Mouse (Mus musculus): Measurements from ENCODE around the gene Fam110a. TPM values are rescaled to one million over a fixed set of nuclear protein-coding genes. Genes with fewer than 3 reads are reported as not detected.

Gene Fam110a
- total RNA-seq, 2 experiments from 2014 or later: 3.8 to 4.8 TPM

DNA sequence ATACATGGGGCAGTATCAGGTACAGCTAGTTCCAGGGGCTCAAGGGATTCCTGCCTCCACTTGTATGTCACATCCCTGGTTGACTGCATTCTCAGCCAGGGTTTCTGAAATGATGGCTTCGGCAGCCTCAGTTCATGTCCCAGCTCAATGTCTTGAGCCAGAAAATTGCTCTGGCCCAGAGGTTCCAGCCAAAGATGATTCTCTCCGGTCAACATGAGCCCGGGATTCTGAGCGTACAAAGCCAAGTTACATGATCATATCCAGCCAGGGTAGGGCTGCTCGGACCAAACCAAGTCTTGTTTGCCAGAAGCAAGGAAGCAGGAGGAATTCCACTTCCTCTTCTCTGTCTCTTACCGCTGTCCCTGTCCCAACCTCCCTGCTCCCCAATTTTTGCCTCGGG, 31.7 kb downstream of the Fam110a start:
- intact Hi-C loops (cut with DNase I; ENCODE audit: low total_unique reads): no loop called here
- DNase-seq: peak; percentile 45

DNA sequence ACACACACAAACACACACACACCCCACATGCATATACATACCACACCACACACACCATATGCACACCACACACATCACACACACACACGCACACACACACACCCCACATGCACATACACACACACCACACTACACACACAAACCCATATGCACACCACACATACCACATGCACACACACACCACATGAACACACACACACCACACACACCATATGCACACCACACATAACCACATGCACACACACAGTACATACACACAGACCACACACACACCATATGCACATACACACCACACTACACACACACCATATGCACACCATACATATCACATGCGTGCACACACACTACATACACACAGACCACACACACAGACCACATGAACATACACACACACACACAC, 32.4 kb downstream of the Fam110a start:
- no peak for DNase-seq
- intact Hi-C loops (cut with DNase I; ENCODE audit: low total_unique reads): no loop called here

DNA sequence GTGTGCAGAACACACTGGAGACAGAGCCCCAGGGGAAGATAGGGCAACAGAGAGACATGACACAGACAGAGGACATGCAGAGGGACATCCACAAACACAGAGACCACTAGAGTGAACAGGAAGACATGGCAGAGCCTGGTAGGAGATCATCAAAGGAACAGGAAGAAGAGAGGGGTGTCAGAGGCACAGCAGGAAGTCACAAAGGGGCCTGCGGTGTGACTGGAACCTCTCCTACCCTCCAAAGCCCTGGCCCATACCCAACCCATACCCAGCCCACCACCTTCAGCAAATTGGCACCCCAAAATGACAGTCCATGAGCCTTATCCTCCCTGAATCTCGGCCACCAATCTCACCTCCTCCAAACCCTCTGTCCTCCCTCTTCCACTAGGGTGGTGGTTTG, 35.9 kb downstream of the Fam110a start:
- intact Hi-C loops (cut with DNase I; ENCODE audit: low total_unique reads): loop anchor here (5.0 kb wide), 1 partner anchor 48 kb away; no protein-coding TSS in a partner anchor
- no peak for DNase-seq

DNA sequence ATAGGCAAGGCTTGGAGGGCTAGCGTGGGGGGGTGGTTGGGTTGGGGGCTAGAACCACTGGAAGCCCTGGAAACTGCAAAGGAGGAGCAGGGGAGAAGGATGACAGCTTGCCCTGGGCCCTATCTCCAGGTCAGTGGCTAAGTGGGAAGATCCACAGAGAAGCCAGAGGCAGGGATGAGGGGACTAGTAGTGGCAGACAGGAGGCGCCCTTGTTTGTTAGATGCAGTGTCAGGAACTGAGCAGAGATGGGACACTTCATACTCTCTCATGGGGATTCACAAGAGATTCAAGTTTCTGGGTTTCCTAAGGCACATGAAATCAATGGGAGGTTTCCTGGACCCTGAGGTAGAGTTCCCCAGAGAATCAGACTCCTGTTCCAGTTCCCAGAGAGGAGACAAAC, 38.8 kb downstream of the Fam110a start:
- intact Hi-C loops (cut with DNase I; ENCODE audit: low total_unique reads): loop anchor here (5.0 kb wide), 1 partner anchor 51 kb away; no protein-coding TSS in a partner anchor
- peak; percentile 58 for DNase-seq

DNA sequence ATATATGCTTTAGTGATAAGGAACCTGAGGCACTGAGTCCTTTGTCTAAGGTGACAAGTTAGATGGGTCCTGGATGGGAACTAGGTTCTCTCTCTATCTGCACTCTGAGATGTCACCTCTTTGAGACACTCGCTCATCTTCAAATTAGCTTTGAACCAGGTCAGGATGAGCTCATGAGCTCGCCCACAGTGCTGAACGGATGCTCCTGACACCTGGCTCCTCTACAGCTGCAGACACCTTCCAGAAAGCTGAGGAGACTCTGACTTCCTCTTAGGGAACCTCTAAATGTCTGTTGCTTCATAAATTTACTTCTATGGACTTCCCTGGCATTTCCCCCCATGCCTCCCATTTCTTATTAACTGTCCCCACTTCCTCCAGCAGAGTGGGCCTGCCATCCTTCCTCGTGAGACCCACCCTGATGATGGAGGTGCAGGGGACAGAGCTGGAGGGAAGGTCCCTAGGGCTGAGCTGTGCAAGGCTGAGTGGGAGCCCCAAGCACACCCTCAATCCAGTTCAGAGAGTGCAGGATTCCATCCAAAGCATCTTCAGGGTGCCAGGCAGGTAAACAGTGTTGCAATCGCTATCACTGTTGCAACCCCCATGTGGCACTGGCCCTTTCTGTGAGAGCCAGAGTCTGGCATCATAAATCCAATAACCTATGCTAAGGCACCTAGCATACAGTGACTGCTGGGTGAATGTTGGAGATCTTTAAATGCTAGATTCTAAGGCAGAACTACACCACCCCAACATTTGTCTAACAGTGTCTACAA, 40.2 kb downstream of the Fam110a start:
- intact Hi-C loops (cut with DNase I; ENCODE audit: low total_unique reads): loop anchor here (5.0 kb wide), 1 partner anchor 52 kb away; no protein-coding TSS in a partner anchor
- no peak for DNase-seq

DNA sequence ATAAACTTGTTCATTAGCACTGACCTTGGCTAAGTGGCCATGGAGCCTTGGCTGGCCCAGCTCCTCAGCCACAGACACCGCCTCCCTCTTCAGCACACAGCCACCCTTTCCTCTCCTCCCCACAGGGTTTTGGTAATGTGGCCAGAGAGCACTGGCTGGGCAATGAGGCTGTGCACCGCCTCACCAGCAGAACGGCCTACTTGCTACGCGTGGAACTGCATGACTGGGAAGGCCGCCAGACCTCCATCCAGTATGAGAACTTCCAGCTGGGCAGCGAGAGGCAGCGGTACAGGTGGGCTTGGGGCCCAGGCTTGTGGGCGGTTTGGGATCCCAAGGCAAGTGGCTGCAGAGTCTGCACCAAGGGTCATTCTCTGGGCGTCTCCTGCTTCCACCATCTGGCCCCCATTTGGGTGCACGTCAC, 41.2 kb downstream of the Fam110a start:
- intact Hi-C loops (cut with DNase I; ENCODE audit: low total_unique reads): no loop called here
- peak; percentile 56 for DNase-seq

DNA sequence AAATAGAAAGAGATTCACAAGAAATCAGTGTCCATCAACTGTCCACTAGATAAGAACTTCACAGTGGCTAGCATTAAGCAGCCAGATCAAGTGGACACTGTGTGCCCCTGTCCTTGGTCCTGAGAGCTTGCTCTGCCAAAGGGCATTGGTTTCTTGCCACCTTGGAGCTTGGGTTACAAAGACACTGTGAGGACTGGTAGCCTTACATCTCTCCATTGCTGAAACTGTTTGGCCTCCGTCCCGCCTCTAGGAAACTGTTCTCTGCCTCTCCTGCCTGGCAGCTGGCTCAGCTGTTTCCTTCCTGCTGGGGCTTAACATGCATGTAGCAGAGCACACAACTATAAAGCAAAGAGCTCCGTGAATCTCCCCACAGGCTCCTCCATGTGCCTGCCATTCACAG, 42.1 kb downstream of the Fam110a start:
- intact Hi-C loops (cut with DNase I; ENCODE audit: low total_unique reads): no loop called here
- peak; percentile 81 for DNase-seq

DNA sequence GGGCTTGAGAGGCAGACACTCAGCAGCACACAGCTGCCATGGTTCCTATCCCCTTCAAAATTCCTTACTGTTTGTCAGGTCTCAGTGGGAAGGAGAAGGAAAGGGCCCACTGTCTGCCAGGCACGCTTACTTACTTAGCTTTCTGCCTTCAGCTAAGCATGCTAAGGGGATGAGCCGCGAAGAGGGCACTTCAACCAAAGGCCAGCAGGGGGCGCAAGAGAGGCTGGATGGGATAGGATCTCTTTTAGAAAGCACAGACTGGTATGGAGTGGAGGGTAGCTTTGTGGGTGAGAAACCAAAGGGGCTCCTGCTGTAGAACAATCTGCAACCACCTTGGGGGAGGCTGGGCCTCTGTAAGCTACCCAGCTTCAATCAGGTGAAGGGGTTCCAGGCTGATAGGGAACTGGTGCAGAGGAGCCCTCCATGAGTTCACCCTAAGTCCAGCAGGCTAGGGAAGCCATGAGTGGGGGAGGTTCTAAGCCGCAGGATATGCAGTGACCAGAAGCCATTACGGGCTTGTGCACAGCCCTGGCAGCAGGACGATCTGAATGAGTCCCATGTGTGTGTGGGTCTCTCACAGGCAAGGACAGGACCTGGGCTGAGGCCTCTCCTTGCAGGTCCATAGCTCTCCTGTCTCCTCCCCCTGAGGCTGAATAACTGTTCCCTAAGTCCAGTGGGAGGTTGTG, 49.5 kb downstream of the Fam110a start:
- DNase-seq: peak; percentile 83
- intact Hi-C loops (cut with DNase I; ENCODE audit: low total_unique reads): loop anchor here (2.0 kb wide), 1 partner anchor 64 kb away; no protein-coding TSS in a partner anchor

DNA sequence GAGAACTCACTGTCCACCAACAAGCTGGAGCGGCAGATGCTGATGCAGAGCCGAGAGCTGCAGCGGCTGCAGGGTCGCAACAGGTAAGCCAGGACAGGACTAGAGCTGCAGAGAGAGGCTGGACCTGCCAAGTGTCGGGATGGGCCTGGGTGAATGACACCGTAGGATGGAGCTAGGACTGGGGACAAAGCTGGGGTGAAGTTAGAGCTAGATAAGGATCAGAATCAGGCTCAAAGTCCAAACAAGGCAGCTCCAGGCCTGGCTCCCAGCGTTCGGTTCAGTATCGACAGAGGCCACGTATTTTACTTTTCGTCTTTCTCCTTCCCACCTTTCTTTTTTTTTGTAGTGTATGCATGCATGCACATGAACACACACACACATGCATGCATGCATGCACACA, 52.9 kb downstream of the Fam110a start:
- no peak for DNase-seq
- intact Hi-C loops (cut with DNase I; ENCODE audit: low total_unique reads): no loop called here

DNA sequence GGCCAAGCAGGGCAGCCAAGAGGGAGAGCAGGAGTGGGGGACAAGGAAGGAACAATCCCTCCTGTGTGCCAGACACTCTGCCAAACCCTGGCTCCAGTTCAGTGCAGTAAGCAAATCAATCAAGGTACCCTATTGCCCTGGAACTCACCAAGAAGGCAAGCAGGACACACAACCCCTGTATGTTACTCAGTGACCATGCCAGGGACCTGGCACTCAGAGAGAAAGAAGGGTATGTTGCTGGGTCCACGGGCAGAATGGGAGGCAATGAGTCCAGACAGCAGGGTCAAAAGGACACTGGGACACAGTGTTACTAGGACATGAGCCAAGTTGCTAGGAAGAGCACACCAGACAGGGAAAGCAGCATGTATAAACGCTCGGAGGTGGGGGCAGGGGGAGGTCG, 54.3 kb downstream of the Fam110a start:
- intact Hi-C loops (cut with DNase I; ENCODE audit: low total_unique reads): no loop called here
- DNase-seq: no peak

DNA sequence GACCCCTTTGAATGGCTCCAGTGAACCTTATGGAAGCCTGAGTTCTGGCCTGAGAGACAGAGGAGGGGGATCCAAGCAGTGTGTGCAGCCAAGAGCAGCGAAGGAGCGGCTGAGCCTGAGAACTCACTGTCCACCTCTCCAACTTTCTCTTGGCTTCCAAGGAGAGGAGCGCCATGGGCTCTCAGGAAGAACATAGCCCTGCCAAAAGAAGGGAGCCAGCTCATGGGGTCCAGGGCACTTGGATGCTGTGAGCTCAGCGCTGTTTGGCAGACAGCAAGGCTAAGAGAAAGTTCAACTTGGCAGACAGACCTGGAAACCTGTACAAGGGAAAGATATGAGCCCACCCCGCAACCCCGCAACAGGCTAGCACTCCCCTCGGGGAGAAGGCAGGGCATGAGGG, 55.7 kb downstream of the Fam110a start:
- intact Hi-C loops (cut with DNase I; ENCODE audit: low total_unique reads): no loop called here
- DNase-seq: no peak

DNA sequence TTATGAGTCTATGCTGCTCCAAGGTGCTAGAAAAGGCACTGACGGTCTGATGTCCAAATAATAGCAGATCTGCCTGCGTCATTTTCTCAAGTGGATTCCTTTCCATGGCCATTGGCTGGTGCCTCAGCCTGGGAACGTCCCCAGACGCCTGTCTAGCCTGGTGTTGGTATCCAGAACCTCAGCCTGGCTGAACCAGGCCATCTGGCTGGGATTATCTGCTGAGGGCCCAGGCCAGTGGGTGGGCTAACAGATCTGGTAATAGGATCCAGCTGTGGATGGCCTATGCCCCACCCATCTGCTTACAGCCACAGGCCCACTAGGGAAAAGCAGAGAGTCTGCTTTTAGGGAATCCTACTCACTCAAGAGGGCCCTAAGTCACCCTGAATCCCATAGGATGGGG, 58.4 kb downstream of the Fam110a start:
- DNase-seq: peak; percentile 48
- intact Hi-C loops (cut with DNase I; ENCODE audit: low total_unique reads): no loop called here

DNA sequence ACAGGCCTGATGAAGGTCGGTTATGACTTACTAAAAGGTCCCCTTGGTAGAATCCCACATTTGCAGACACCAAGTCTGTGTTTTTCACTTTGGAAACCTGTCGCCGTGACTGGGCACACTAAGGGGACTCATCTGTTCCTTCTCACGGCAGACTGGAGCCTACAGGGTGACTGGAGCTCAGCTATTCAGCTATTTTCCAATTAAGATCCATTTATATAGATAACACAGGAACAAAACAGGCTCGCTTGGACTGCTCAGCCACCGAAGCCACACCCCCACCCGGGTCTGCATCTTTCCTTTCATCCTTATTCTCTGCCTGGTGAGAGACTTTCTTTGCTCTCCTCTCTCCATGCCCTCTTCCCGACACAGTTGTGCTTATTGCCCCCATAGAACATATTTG, 59.0 kb downstream of the Fam110a start:
- intact Hi-C loops (cut with DNase I; ENCODE audit: low total_unique reads): no loop called here
- DNase-seq: no peak

Small RNA genes lying within 50 kb of the gene (microRNA-seq; reads per million reads assigned to microRNA genes)
- 0 reads per million in 2 experiments for gene Mir1953

Other genes with a start within 250 kb of the Fam110a start
- 10 to 100 TPM; 22.6 to 22.8 TPM for gene Psmf1, start 236.0 kb downstream of the Fam110a start, total RNA-seq (2021)
- not detected for gene Rspo4, start 137.3 kb downstream of the Fam110a start, total RNA-seq (2021)
- under 1 TPM in 1 of 2 experiments, not detected in 1; 0.12 TPM for gene Angpt4, start 69.0 kb downstream of the Fam110a start, total RNA-seq (2021)
- 1 to 10 TPM; 1.3 to 1.4 TPM for gene Slc52a3, start 16.3 kb upstream of the Fam110a start, total RNA-seq (2021)
- gene Scrt2, start 101.3 kb upstream of the Fam110a start, total RNA-seq (2021): under 1 TPM in 1 of 2 experiments, not detected in 1; 0.10 TPM
- gene Srxn1, start 125.3 kb upstream of the Fam110a start, total RNA-seq (2021): 10 to 100 TPM in 1 of 2 experiments, 1 to 10 TPM in 1; 9.2 to 12.0 TPM
- gene Tcf15, start 163.3 kb upstream of the Fam110a start, total RNA-seq (2021): 10 to 100 TPM; 18.4 to 20.4 TPM
- gene Csnk2a1, start 246.6 kb upstream of the Fam110a start, total RNA-seq (2021): 10 to 100 TPM; 64.5 to 73.4 TPM

Measured in gastrocnemius, postnatal 14 days (tissue).